Mouse (Mus musculus): ENCODE measurements at regions not wholly inside any gene's neighbourhood (a gene's known extent, or its start where the extent isn't known, plus 50 kb on each side); places are given as distances from the start of the nearest gene placed in this dataset.

- TF ChIP-seq EP300 (IDR thresholded peaks at IDR 0.05; ENCODE audit: insufficient read depth, low read depth, low read length) (no peak), POLR2A (IDR thresholded peaks at IDR 0.05; ENCODE audit: insufficient read depth, low read length) (no peak), CTCF (IDR thresholded peaks at IDR 0.05; ENCODE audit: low read depth, low read length) (no peak)
Measured at GRCm38 (mm10) chr17:47233003-47233678, 135.5 kb upstream of the Mrps10 start.
